Mouse (Mus musculus) liver, embryonic 11.5 days (tissue): ENCODE results near the gene Rtn4rl1. TPM values are rescaled to one million over a fixed set of nuclear protein-coding genes. Genes with fewer than 3 reads are reported as not detected.

Experiments used
- ATAC-seq: fragments of 200-750 bp; cut with Nextera tagmentation; replicated peaks from 2 replicates; pipeline ENCODE4 v1.8.0; 2017; ENCODE audit warnings: moderate number of reproducible peaks, mild to moderate bottlenecking, moderate TSS enrichment, moderate library complexity; ENCODE audit not compliant: low FRiP score
- DNase-seq: peaks from one replicate; pipeline ENCODE4 v3.0.0-alpha.2; 2017; ENCODE audit warnings: low spot score
- H3K27ac ChIP-seq: fragments of 300-500 bp; sonication (generic); 2 replicates; pipeline ENCODE4 v1.5.1; 2014; ENCODE audit warnings: mild to moderate bottlenecking, low read depth, low read length, control low read depth
- H3K27me3 ChIP-seq: fragments of 300-500 bp; sonication (generic); replicated peaks from 2 replicates; pipeline ENCODE4 v1.6.1; 2014; ENCODE audit warnings: low read length, mixed read lengths; ENCODE audit not compliant: control insufficient read depth, insufficient read depth
- H3K36me3 ChIP-seq: fragments of 300-500 bp; sonication (generic); 2 replicates; pipeline ENCODE4 v1.6.1; 2014; ENCODE audit warnings: mild to moderate bottlenecking, low read length, moderate library complexity, mixed read lengths; ENCODE audit not compliant: control insufficient read depth, insufficient read depth
- H3K4me1 ChIP-seq: fragments of 300-500 bp; sonication (generic); replicated peaks from 2 replicates; pipeline ENCODE4 v1.6.1; 2014; ENCODE audit warnings: low read length, mixed read lengths; ENCODE audit not compliant: control insufficient read depth, insufficient read depth
- H3K4me2 ChIP-seq: fragments of 300-500 bp; sonication (generic); 2 replicates; pipeline ENCODE4 v1.6.1; 2014; ENCODE audit warnings: mild to moderate bottlenecking, control low read depth, moderate library complexity
- H3K4me3 ChIP-seq: fragments of 300-500 bp; sonication (generic); 2 replicates; pipeline ENCODE4 v1.5.1; 2014; ENCODE audit warnings: low read depth, low read length, control low read depth
- H3K9ac ChIP-seq: fragments of 300-500 bp; sonication (generic); 2 replicates; pipeline ENCODE4 v1.6.1; 2014; ENCODE audit warnings: low read depth, low read length, control low read depth
- H3K9me3 ChIP-seq: fragments of 300-500 bp; sonication (generic); 2 replicates; pipeline ENCODE4 v1.6.1; 2016; ENCODE audit warnings: low read length, inconsistent platforms, mixed read lengths; ENCODE audit not compliant: control insufficient read depth
- WGBS: fragments of 180-500 bp; shearing (Covaris S2); extraction: QIAGEN DNeasy Blood & Tissue Kit; methylation state at CpG from one replicate; pipeline ENCODE4 v1.1.7; 2014; 5-methylcytosine and 5-hydroxymethylcytosine counted together
- polyA plus RNA-seq: library from polyadenylated mRNA; unstranded; fragments of >200 nt; fragmentation: Nextera tagmentation; extraction: Ambion mirVana; gene quantifications from 2 replicates; pipeline ENCODE4 v1.2.1, GENCODE M21; 2014

Rtn4rl1 gene
- polyA plus RNA-seq, 1 experiment from 2014 or later: 2.9 TPM

- WGBS: 82% methylated on average over 15 of the region's 15 CpGs
- Histone ChIP-seq H3K36me3 (no peaks in the 10 kb centered on the region), H3K4me3 (no peak overlapping the region), H3K27me3 (no peaks in the 10 kb centered on the region), H3K4me1 (peaks cover 18% of the 10 kb centered on the region), H3K27ac (no peak overlapping the region), H3K4me2 (no peak overlapping the region), H3K9me3 (no peaks in the 10 kb centered on the region), H3K9ac (no peak overlapping the region)
- DNase-seq (no peak), ATAC-seq (no peak)
Measured at GRCm38 (mm10) chr11:75263274-75263963, 69.8 kb downstream of the Rtn4rl1 start.

- H3K4me2 ChIP-seq: no peak overlapping the region
- H3K36me3 ChIP-seq: no peaks in the 10 kb centered on the region
- H3K9me3 ChIP-seq: no peaks in the 10 kb centered on the region
- H3K9ac ChIP-seq: no peak overlapping the region
- H3K4me1 ChIP-seq: peaks cover 18% of the 10 kb centered on the region
- DNase-seq: no peak
- ATAC-seq: no peak
- H3K27ac ChIP-seq: no peak overlapping the region
- H3K27me3 ChIP-seq: no peaks in the 10 kb centered on the region
- WGBS: 73% methylated on average over 6 of the region's 6 CpGs
- no peak overlapping the region for H3K4me3 ChIP-seq
Measured at GRCm38 (mm10) chr11:75263964-75264312, 70.4 kb downstream of the Rtn4rl1 start.

- no peak for ATAC-seq
- Histone ChIP-seq H3K27me3 (no peaks in the 10 kb centered on the region), H3K27ac (no peak overlapping the region), H3K9ac (no peak overlapping the region), H3K4me3 (no peak overlapping the region), H3K9me3 (no peaks in the 10 kb centered on the region), H3K4me2 (no peak overlapping the region), H3K4me1 (peaks cover 21% of the 10 kb centered on the region), H3K36me3 (no peaks in the 10 kb centered on the region)
- WGBS: 78% methylated on average over 6 of the region's 6 CpGs
- DNase-seq: no peak
Measured at GRCm38 (mm10) chr11:75264550-75264949, 71.0 kb downstream of the Rtn4rl1 start.

GRCm38 (mm10) chr11:75265545-75265944 lies 72.0 kb downstream of the Rtn4rl1 start:
- peaks cover 31% of the 10 kb centered on the region for H3K4me1 ChIP-seq

GRCm38 (mm10) chr11:75267826-75268281 lies 74.3 kb downstream of the Rtn4rl1 start:
- Histone ChIP-seq H3K9me3 (no peaks in the 10 kb centered on the region), H3K36me3 (no peaks in the 10 kb centered on the region), H3K4me2 (no peak overlapping the region), H3K27ac (no peak overlapping the region), H3K27me3 (no peaks in the 10 kb centered on the region), H3K9ac (no peak overlapping the region), H3K4me3 (no peak overlapping the region), H3K4me1 (peaks cover 26% of the 10 kb centered on the region)
- 52% methylated on average over 9 of the region's 9 CpGs for WGBS
- ATAC-seq (no peak), DNase-seq (no peak)

More at GRCm38 (mm10) chr11:75265545-75265944, 72.0 kb downstream of the Rtn4rl1 start:
- H3K36me3 ChIP-seq: no peaks in the 10 kb centered on the region
- no peak overlapping the region for H3K27ac ChIP-seq
- ATAC-seq (no peak), DNase-seq (no peak)
- no peak overlapping the region for H3K4me2 ChIP-seq
- no peak overlapping the region for H3K9ac ChIP-seq
- H3K27me3 ChIP-seq: no peaks in the 10 kb centered on the region
- H3K9me3 ChIP-seq: no peaks in the 10 kb centered on the region
- WGBS: 76% methylated on average over 15 of the region's 15 CpGs
- no peak overlapping the region for H3K4me3 ChIP-seq

- Histone ChIP-seq H3K27ac (no peak overlapping the region), H3K36me3 (no peaks in the 10 kb centered on the region), H3K9ac (no peak overlapping the region), H3K4me2 (no peak overlapping the region), H3K9me3 (no peaks in the 10 kb centered on the region), H3K27me3 (no peaks in the 10 kb centered on the region), H3K4me3 (no peak overlapping the region), H3K4me1 (peaks cover 29% of the 10 kb centered on the region)
- no peak for DNase-seq
- no peak for ATAC-seq
- WGBS: 62% methylated on average over 5 of the region's 5 CpGs
Measured at GRCm38 (mm10) chr11:75268492-75268891, 74.9 kb downstream of the Rtn4rl1 start.

GRCm38 (mm10) chr11:75269213-75269612 lies 75.6 kb downstream of the Rtn4rl1 start:
- H3K36me3 ChIP-seq: no peaks in the 10 kb centered on the region
- peak overlapping the region; percentile 59 for H3K4me2 ChIP-seq
- DNase-seq (no peak), ATAC-seq (no peak)
- H3K4me1 ChIP-seq: peaks cover 29% of the 10 kb centered on the region
- 40% methylated on average over 4 of the region's 4 CpGs for WGBS
- H3K4me3 ChIP-seq: no peak overlapping the region
- no peak overlapping the region for H3K9ac ChIP-seq
- H3K27ac ChIP-seq: peak overlapping the region; percentile 95; the same call in 1 of the 2 replicates
- H3K9me3 ChIP-seq: no peaks in the 10 kb centered on the region
- no peaks in the 10 kb centered on the region for H3K27me3 ChIP-seq

- H3K27me3 ChIP-seq: 0 out of 2 replicates have a peak, but pooled peaks cover 4% of the 10 kb centered on the region
- DNase-seq (no peak), ATAC-seq (peak; percentile 98)
- peak overlapping the region; percentile 59 for H3K4me2 ChIP-seq
- H3K27ac ChIP-seq: peak overlapping the region; percentile 95
- H3K4me1 ChIP-seq: peaks cover 35% of the 10 kb centered on the region
- no peaks in the 10 kb centered on the region for H3K9me3 ChIP-seq
- WGBS: 45% methylated on average over 8 of the region's 8 CpGs
- no peaks in the 10 kb centered on the region for H3K36me3 ChIP-seq
- H3K9ac ChIP-seq: peak overlapping the region; percentile 56
- H3K4me3 ChIP-seq: 0 out of 2 replicates have a peak overlapping the region, but pooled peaks have one; percentile 10
Measured at GRCm38 (mm10) chr11:75270276-75270984, 76.8 kb downstream of the Rtn4rl1 start.
